Mouse (Mus musculus) neural tube, embryonic 11.5 days (tissue): ENCODE results near the gene Olfr1393. TPM values are rescaled to one million over a fixed set of nuclear protein-coding genes. Genes with fewer than 3 reads are reported as not detected.
"Not testable (repeated sequence)": the region's sequence is repeated elsewhere in the genome, so short reads cannot be mapped to it uniquely, and the experiment has no call there.

Experiments
- ATAC-seq: fragments of 200-750 bp; cut with Nextera tagmentation; 2 replicates; pipeline ENCODE4 v1.8.0; 2017; ENCODE audit warnings: moderate number of reproducible peaks, mild to moderate bottlenecking, moderate TSS enrichment, moderate library complexity; ENCODE audit not compliant: insufficient read depth, low FRiP score, low TSS enrichment
- DNase-seq: peaks from one replicate; pipeline ENCODE4 v3.0.0-alpha.2; 2015; ENCODE audit warnings: low spot score
- H3K27ac ChIP-seq: fragments of 300-500 bp; sonication (generic); 2 replicates; pipeline ENCODE4 v1.5.1; 2014; ENCODE audit warnings: low read depth, mild to moderate bottlenecking, low read length
- H3K27me3 ChIP-seq: fragments of 300-500 bp; sonication (generic); 2 replicates; pipeline ENCODE4 v1.6.1; 2014; ENCODE audit warnings: mild to moderate bottlenecking, low read length, mixed read lengths; ENCODE audit not compliant: control insufficient read depth, insufficient read depth
- H3K36me3 ChIP-seq: fragments of 300-500 bp; sonication (generic); 2 replicates; pipeline ENCODE4 v1.6.1; 2014; ENCODE audit warnings: mild to moderate bottlenecking, low read length, moderate library complexity, mixed read lengths; ENCODE audit not compliant: control insufficient read depth, insufficient read depth
- H3K4me1 ChIP-seq: fragments of 300-500 bp; sonication (generic); 2 replicates; pipeline ENCODE4 v1.6.1; 2014; ENCODE audit warnings: low read length, mixed read lengths; ENCODE audit not compliant: control insufficient read depth, insufficient read depth
- H3K4me2 ChIP-seq: fragments of 300-500 bp; sonication (generic); 2 replicates; pipeline ENCODE4 v1.6.1; 2014; ENCODE audit warnings: low read depth, mild to moderate bottlenecking, moderate library complexity
- H3K4me3 ChIP-seq: fragments of 300-500 bp; sonication (generic); 2 replicates; pipeline ENCODE4 v1.5.1; 2014; ENCODE audit warnings: low read depth, low read length
- H3K9ac ChIP-seq: fragments of 300-500 bp; sonication (generic); 2 replicates; pipeline ENCODE4 v1.6.1; 2014; ENCODE audit warnings: mild to moderate bottlenecking, low read length
- H3K9me3 ChIP-seq: fragments of 300-500 bp; sonication (generic); 2 replicates; pipeline ENCODE4 v1.6.1; 2016; ENCODE audit warnings: low read length; ENCODE audit not compliant: control insufficient read depth
- WGBS: fragments of 180-500 bp; shearing (Covaris S2); extraction: QIAGEN DNeasy Blood & Tissue Kit; methylation state at CpG from one replicate; pipeline ENCODE4 v1.1.7; 2014; 5-methylcytosine and 5-hydroxymethylcytosine counted together
- polyA plus RNA-seq: library from polyadenylated mRNA; unstranded; fragments of >200 nt; fragmentation: Nextera tagmentation; extraction: Ambion mirVana; gene quantifications from 2 replicates; pipeline ENCODE4 v1.2.1, GENCODE M21; 2014

The Olfr1393 gene
- polyA plus RNA-seq, 1 experiment from 2014 or later, result 0.12 TPM

- no peak for DNase-seq
- Histone ChIP-seq H3K27me3 (no peaks in the 10 kb centered on the region), H3K4me3 (no peak overlapping the region), H3K9ac (no peak overlapping the region), H3K27ac (no peak overlapping the region), H3K4me1 (no peaks in the 10 kb centered on the region), H3K36me3 (no peaks in the 10 kb centered on the region), H3K4me2 (no peak overlapping the region), H3K9me3 (no peaks in the 10 kb centered on the region)
- ATAC-seq, result no peak
- 80% methylated on average over 15 of the region's 15 CpGs for WGBS
Measured at GRCm38 (mm10) chr11:49267970-49268579, 10.0 kb upstream of the Olfr1393 start.

DNA sequence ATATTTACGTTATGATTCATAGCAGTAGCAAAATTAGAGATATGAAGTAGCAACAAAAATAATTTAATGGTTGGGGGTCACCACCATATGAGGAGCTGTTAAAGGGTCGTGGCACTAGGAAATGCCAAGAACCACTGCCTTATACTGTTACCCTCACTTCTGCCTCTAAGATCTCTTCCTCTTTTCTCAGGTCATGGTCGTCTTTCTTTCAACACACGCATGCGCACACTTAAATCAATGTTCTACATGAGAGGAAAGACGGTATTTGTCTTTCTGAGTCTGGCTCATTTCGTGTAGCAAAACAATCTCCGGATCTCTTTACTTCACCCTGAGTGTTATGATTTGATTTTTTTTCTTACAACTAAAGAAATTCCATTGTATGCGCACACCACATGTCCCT, 8.3 kb upstream of the Olfr1393 start:
- H3K9ac ChIP-seq, result no peak overlapping the region
- H3K27ac ChIP-seq, result no peak overlapping the region

GRCm38 (mm10) chr11:49270368-49270767, 7.7 kb upstream of the Olfr1393 start:
- H3K27me3 ChIP-seq, result no peaks in the 10 kb centered on the region
- H3K4me2 ChIP-seq, result no peak overlapping the region
- H3K9me3 ChIP-seq, result no peaks in the 10 kb centered on the region
- ATAC-seq (no peak), DNase-seq (no peak)
- no peaks in the 10 kb centered on the region for H3K4me1 ChIP-seq
- WGBS, result 93% methylated on average over 4 of the region's 4 CpGs
- no peaks in the 10 kb centered on the region for H3K36me3 ChIP-seq
- H3K9ac ChIP-seq, result no peak overlapping the region
- no peak overlapping the region for H3K4me3 ChIP-seq
- H3K27ac ChIP-seq, result no peak overlapping the region

More for the DNA sequence above, 8.3 kb upstream of the Olfr1393 start:
- 92% methylated on average over 9 of the region's 9 CpGs for WGBS
- no peaks in the 10 kb centered on the region for H3K4me1 ChIP-seq
- H3K27me3 ChIP-seq, result no peaks in the 10 kb centered on the region
- no peak overlapping the region for H3K4me3 ChIP-seq
- ATAC-seq (no peak), DNase-seq (no peak)
- H3K36me3 ChIP-seq, result no peaks in the 10 kb centered on the region
- H3K4me2 ChIP-seq, result no peak overlapping the region
- H3K9me3 ChIP-seq, result no peaks in the 10 kb centered on the region

DNA sequence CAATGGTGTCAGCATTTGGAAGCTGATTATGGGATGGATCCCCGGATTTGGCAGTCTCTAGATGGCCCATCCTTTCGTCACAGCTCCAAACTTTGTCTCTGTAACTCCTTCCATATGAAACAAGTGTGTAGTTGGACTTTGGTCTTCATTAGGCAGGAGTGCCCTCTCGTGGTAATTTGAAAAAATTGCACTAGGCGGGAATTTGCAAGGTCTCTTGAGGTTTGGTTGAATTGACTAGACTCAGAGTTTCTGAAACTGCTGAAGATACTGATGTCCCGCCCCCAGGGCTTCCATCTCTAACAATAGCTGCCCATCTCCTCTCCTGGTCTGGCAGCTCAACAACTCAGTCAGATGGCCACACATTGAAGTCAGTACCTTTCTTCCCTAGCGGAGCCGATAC, 6.8 kb upstream of the Olfr1393 start:
- H3K4me2 ChIP-seq, result no peak overlapping the region
- 29% methylated on average over 7 of the region's 7 CpGs for WGBS
- H3K27ac ChIP-seq, result no peak overlapping the region
- peak; percentile 44 for DNase-seq
- H3K27me3 ChIP-seq, result no peaks in the 10 kb centered on the region
- no peak overlapping the region for H3K4me3 ChIP-seq
- H3K9ac ChIP-seq, result no peak overlapping the region
- H3K9me3 ChIP-seq, result no peaks in the 10 kb centered on the region
- H3K4me1 ChIP-seq, result no peaks in the 10 kb centered on the region
- ATAC-seq, result no peak
- no peaks in the 10 kb centered on the region for H3K36me3 ChIP-seq

- H3K9me3 ChIP-seq, result no peaks in the 10 kb centered on the region
- no peak overlapping the region for H3K27ac ChIP-seq
- no peaks in the 10 kb centered on the region for H3K27me3 ChIP-seq
- no peak overlapping the region for H3K4me2 ChIP-seq
- 63% methylated on average over 11 of the region's 11 CpGs for WGBS
- H3K4me1 ChIP-seq, result no peaks in the 10 kb centered on the region
- H3K36me3 ChIP-seq, result no peaks in the 10 kb centered on the region
- no peak overlapping the region for H3K4me3 ChIP-seq
- H3K9ac ChIP-seq, result no peak overlapping the region
- ATAC-seq (peak; percentile 31; the same call in 1 of the 2 replicates), DNase-seq (no peak)
Measured at GRCm38 (mm10) chr11:49273834-49274519, 4.1 kb upstream of the Olfr1393 start.

DNA sequence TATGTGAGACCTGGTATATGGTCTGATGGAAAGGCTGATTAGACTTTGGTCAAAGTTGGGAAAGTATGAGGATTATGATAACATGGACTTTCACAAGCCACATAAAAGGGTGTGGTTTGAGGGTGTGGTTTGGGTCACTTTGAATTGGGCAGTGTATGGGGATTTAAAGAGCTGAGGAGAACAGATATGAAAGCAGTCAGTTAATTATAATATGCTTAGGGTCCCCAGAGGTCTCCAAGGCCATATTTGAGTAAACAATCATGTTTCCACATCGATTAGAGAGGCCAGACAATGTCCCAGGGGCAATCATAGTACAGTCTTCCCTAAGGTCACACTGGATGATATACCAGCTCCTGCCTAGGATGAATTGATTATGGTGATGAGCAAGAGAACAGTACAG, 6.9 kb downstream of the Olfr1393 start, which contains the start of gene Olfr1392:
Gene Olfr1392 (plus strand): TSS at position 301 of the 400 bp plus-strand sequence.
- DNase-seq, H3K9me3 ChIP-seq, ATAC-seq, H3K9ac ChIP-seq, H3K27ac ChIP-seq, H3K27me3 ChIP-seq, H3K4me3 ChIP-seq, H3K36me3 ChIP-seq, H3K4me2 ChIP-seq, H3K4me1 ChIP-seq: not testable (repeated sequence)
- whole genome bisulfite sequencing, result 65% methylated on average over 1 of the region's 1 CpGs

GRCm38 (mm10) chr11:49287251-49287650, 9.1 kb downstream of the Olfr1393 start:
- Histone ChIP-seq H3K27me3 (no peaks in the 10 kb centered on the region), H3K4me1 (no peaks in the 10 kb centered on the region), H3K9ac (no peak overlapping the region), H3K4me2 (no peak overlapping the region), H3K4me3 (no peak overlapping the region), H3K9me3 (no peaks in the 10 kb centered on the region), H3K27ac (no peak overlapping the region), H3K36me3 (no peaks in the 10 kb centered on the region)
- 87% methylated on average over 2 of the region's 2 CpGs for WGBS
- DNase-seq, result no peak
- no peak for ATAC-seq

DNA sequence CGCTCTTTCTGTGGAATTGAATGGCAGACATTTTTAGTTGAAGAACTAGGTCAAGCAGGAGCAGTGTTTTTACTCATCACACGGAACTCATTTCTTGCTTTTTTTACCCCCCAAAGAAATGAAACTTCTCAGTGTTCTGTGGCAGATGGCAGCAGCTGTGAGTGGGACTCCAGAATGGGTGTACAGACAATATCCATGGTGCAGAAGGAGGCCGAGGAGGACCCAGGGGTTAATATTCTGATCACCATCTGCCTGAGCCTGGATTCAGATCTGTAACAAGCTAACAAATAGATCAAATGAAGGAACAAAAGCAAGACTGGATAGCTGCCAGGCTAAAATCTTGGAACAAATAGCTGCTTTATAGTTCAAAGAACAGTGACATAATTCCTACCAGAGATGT, 14.7 kb downstream of the Olfr1393 start:
- Histone ChIP-seq H3K4me2 (no peak overlapping the region), H3K36me3 (no peaks in the 10 kb centered on the region), H3K4me1 (no peaks in the 10 kb centered on the region), H3K4me3 (no peak overlapping the region), H3K27me3 (no peaks in the 10 kb centered on the region), H3K9me3 (no peaks in the 10 kb centered on the region), H3K9ac (no peak overlapping the region), H3K27ac (no peak overlapping the region)
- DNase-seq, result no peak
- 81% methylated on average over 3 of the region's 3 CpGs for WGBS
- no peak for ATAC-seq

DNA sequence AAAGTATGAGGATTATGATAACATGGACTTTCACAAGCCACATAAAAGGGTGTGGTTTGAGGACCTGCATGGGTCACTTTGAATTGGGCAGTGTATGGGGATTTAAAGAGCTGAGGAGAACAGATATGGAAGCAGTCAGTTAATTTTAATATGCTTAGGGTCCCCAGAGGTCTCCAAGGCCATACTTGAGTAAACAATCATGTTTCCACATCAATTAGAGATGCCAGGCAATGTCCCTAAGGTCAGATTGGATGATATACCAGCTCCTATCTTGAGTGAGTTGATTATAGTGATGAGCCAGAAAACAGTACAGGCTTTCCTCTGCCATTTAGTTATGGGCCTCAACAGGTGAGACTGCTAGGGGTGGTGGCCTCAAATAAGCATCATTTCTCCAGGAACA, 26.3 kb downstream of the Olfr1393 start, which contains the start of gene Olfr10:
Gene Olfr10 (plus strand): TSS at position 301 of the 400 bp plus-strand sequence.
- no peaks in the 10 kb centered on the region for H3K4me1 ChIP-seq
- no peaks in the 10 kb centered on the region for H3K27me3 ChIP-seq
- H3K9me3 ChIP-seq, result no peaks in the 10 kb centered on the region
- no peaks in the 10 kb centered on the region for H3K36me3 ChIP-seq
- no peak within 1 kb of the TSS for H3K27ac ChIP-seq
- ATAC-seq (no peak), DNase-seq (no peak)
- H3K4me2 ChIP-seq, result no peak within 1 kb of the TSS
- no peak within 1 kb of the TSS for H3K9ac ChIP-seq
- H3K4me3 ChIP-seq, result no peak within 1 kb of the TSS
